Mouse (Mus musculus): ENCODE data around the gene Lcp2. TPM values are rescaled to one million over a fixed set of nuclear protein-coding genes. Genes with fewer than 3 reads are reported as not detected.

Lcp2 gene
- polyA plus RNA-seq, 1 experiment from 2014 or later = 4.2 TPM

GRCm38 (mm10) chr11:34073776-34074175, 27.1 kb downstream of the Lcp2 start:
- Histone ChIP-seq H3K27ac (ENCODE audit: low read length) (no peak overlapping the region), H3K4me3 (ENCODE audit: low read length) (no peak overlapping the region), H3K9ac (ENCODE audit: low read length) (no peak overlapping the region), H3K4me1 (replicated peaks; ENCODE audit: control insufficient read depth, insufficient read depth, low read length) (peaks cover 4% of the 10 kb centered on the region; the same call in 1 of the 2 replicates), H3K27me3 (ENCODE audit: control insufficient read depth, insufficient read depth, low read depth, low read length) (no peaks in the 10 kb centered on the region), H3K36me3 (ENCODE audit: control insufficient read depth, insufficient read depth, low read length) (no peaks in the 10 kb centered on the region), H3K4me2 (ENCODE audit: low read depth, low read length) (0 out of 2 replicates have a peak overlapping the region, but pooled peaks have one; percentile 21), H3K9me3 (ENCODE audit: control insufficient read depth, low read length) (no peaks in the 10 kb centered on the region)
- 12% methylated on average over 15 of the region's 15 CpGs for WGBS
- ATAC-seq (ENCODE audit: low read depth) = 0 out of 2 replicates have a peak, but pooled peaks have one; percentile 24

GRCm38 (mm10) chr11:34077870-34078269, 31.1 kb downstream of the Lcp2 start:
- no peaks in the 10 kb centered on the region; the same call in 1 of the 2 replicates for H3K4me1 ChIP-seq (replicated peaks; ENCODE audit: control insufficient read depth, insufficient read depth, low read length)
- ATAC-seq (ENCODE audit: low read depth) = no peak
- 60% methylated on average over 2 of the region's 2 CpGs for WGBS
- H3K27me3 ChIP-seq (ENCODE audit: control insufficient read depth, insufficient read depth, low read depth, low read length) = no peaks in the 10 kb centered on the region
- H3K9ac ChIP-seq (ENCODE audit: low read length) = no peak overlapping the region
- H3K27ac ChIP-seq (ENCODE audit: low read length) = no peak overlapping the region
- no peak overlapping the region for H3K4me2 ChIP-seq (ENCODE audit: low read depth, low read length)
- no peaks in the 10 kb centered on the region for H3K36me3 ChIP-seq (ENCODE audit: control insufficient read depth, insufficient read depth, low read length)
- no peak overlapping the region for H3K4me3 ChIP-seq (ENCODE audit: low read length)
- no peaks in the 10 kb centered on the region for H3K9me3 ChIP-seq (ENCODE audit: control insufficient read depth, low read length)

DNA sequence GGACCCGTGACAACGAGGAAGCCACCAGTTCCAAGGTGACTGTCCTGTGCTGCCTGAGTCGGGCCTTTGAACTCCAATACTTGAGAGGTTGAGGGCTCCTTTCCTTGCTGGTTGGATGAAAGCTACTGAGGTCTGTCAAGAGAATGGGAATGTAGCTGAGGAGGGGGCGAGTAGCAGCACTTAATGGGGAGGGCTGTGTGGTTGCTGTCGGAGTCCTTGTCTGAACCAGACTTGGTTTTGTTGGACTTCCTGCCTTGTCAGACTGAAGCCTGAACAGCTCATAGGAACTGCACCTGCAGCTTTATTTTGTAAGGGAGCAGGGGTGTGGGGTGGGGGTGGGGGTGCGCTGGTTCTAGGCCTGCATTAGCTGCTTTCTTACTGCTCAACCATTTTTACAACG, 31.9 kb downstream of the Lcp2 start:
- Histone ChIP-seq H3K4me2 (ENCODE audit: low read depth, low read length) (no peak overlapping the region), H3K9me3 (ENCODE audit: control insufficient read depth, low read length) (no peaks in the 10 kb centered on the region), H3K9ac (ENCODE audit: low read length) (no peak overlapping the region), H3K27ac (ENCODE audit: low read length) (no peak overlapping the region), H3K27me3 (ENCODE audit: control insufficient read depth, insufficient read depth, low read depth, low read length) (no peaks in the 10 kb centered on the region), H3K36me3 (ENCODE audit: control insufficient read depth, insufficient read depth, low read length) (no peaks in the 10 kb centered on the region), H3K4me1 (replicated peaks; ENCODE audit: control insufficient read depth, insufficient read depth, low read length) (no peaks in the 10 kb centered on the region; the same call in 1 of the 2 replicates), H3K4me3 (ENCODE audit: low read length) (no peak overlapping the region)
- ATAC-seq (ENCODE audit: low read depth) = no peak
- WGBS = 75% methylated on average over 7 of the region's 7 CpGs

DNA sequence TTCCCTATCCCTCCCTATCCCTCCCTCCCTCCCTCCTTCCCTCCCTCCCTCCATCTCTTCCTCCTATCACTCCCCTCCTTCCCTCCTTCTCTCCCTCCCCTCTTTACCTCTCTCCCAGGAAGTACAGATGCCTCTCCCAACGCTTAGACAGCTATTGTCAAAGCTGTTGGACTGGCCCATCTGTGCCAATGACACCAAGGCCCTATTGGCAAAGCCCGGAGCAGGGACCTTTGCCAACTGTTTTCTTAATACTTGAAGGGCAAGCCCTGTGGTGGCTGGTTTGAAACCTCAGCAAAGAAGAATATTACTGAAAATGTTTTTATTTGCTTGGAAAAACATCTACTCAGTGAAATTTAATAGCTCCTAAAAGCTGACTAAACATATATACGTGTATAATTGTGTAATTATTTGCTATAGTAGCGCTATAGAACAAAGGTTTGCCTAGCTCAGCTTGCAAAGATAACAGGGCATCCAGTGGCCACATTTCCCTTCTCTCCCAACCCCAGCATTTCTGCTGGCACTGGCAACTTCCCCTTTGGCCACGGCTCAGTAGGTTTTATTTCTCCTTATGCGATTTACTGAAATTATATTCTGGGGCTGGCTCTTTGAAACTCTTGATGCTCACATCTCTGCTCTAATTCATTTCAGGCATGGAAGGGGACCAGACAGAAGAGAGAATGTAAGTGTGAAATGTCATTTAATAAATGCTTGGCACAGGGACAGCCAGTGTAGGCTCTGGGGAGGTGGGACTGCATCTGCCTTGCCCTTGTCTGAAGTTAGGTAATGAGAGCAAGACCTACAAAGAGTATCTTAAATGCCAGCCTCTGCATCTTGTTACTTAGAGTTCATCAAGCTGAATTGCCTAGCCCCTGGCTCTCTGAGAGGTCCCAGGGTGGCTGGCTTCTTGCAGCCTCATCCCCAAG, 33.1 kb downstream of the Lcp2 start:
- WGBS = 54% methylated on average over 6 of the region's 6 CpGs
- H3K27me3 ChIP-seq (ENCODE audit: control insufficient read depth, insufficient read depth, low read depth, low read length) = no peaks in the 10 kb centered on the region
- H3K9me3 ChIP-seq (ENCODE audit: control insufficient read depth, low read length) = no peaks in the 10 kb centered on the region
- H3K27ac ChIP-seq (ENCODE audit: low read length) = no peak overlapping the region
- no peak for ATAC-seq (ENCODE audit: low read depth)
- no peak overlapping the region for H3K4me2 ChIP-seq (ENCODE audit: low read depth, low read length)
- H3K9ac ChIP-seq (ENCODE audit: low read length) = no peak overlapping the region
- H3K36me3 ChIP-seq (ENCODE audit: control insufficient read depth, insufficient read depth, low read length) = no peaks in the 10 kb centered on the region
- no peaks in the 10 kb centered on the region for H3K4me1 ChIP-seq (replicated peaks; ENCODE audit: control insufficient read depth, insufficient read depth, low read length)
- no peak overlapping the region for H3K4me3 ChIP-seq (ENCODE audit: low read length)

DNA sequence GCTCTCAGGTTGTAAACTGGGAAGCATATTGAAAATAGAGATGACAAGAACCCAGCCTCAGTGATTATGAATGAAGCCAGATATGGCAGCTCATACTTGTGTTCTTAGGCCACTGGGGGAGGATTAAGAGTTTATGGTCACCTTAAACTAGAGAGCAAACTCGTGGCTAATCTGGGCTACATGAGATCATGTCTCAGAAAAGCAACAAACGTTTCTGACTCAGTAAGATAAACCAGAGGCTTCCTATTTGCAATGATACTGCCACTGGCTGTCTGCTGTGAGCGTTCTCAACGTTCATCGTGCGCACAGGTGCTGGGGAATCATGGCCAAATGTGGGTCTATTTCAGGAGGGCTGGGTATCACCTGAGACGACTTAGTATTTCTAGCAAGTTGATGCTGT, 37.1 kb downstream of the Lcp2 start:
- Histone ChIP-seq H3K4me1 (replicated peaks; ENCODE audit: control insufficient read depth, insufficient read depth, low read length) (no peaks in the 10 kb centered on the region), H3K9me3 (ENCODE audit: control insufficient read depth, low read length) (no peaks in the 10 kb centered on the region), H3K27ac (ENCODE audit: low read length) (no peak overlapping the region), H3K9ac (ENCODE audit: low read length) (no peak overlapping the region), H3K27me3 (ENCODE audit: control insufficient read depth, insufficient read depth, low read depth, low read length) (no peaks in the 10 kb centered on the region), H3K4me3 (ENCODE audit: low read length) (no peak overlapping the region), H3K36me3 (ENCODE audit: control insufficient read depth, insufficient read depth, low read length) (no peaks in the 10 kb centered on the region), H3K4me2 (ENCODE audit: low read depth, low read length) (no peak overlapping the region)
- 70% methylated on average over 7 of the region's 7 CpGs for WGBS
- no peak for ATAC-seq (ENCODE audit: low read depth)

DNA sequence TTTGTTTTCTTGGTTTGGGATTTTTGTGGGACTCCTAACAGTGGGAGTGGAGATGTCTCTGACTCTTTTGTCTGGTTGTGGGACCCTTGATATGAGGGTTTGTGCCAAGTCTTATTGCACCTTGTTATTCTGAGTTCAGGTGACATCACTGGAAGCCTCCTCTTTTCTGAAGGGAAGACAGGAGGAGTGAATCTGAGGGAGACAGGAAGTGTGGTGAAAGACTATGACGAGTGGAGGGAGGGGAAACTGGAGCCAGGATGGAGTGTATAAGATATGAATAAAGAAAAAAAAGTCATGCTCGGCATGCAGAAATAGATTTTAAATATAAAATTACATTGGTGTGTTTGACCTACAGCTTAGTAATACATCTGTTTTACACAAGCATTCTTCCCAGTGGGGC, 37.9 kb downstream of the Lcp2 start:
- Histone ChIP-seq H3K27me3 (ENCODE audit: control insufficient read depth, insufficient read depth, low read depth, low read length) (no peaks in the 10 kb centered on the region), H3K4me3 (ENCODE audit: low read length) (no peak overlapping the region), H3K36me3 (ENCODE audit: control insufficient read depth, insufficient read depth, low read length) (no peaks in the 10 kb centered on the region), H3K27ac (ENCODE audit: low read length) (no peak overlapping the region), H3K9ac (ENCODE audit: low read length) (no peak overlapping the region), H3K4me2 (ENCODE audit: low read depth, low read length) (no peak overlapping the region), H3K4me1 (replicated peaks; ENCODE audit: control insufficient read depth, insufficient read depth, low read length) (no peaks in the 10 kb centered on the region), H3K9me3 (ENCODE audit: control insufficient read depth, low read length) (no peaks in the 10 kb centered on the region)
- 33% methylated on average over 2 of the region's 2 CpGs for WGBS
- ATAC-seq (ENCODE audit: low read depth) = no peak

DNA sequence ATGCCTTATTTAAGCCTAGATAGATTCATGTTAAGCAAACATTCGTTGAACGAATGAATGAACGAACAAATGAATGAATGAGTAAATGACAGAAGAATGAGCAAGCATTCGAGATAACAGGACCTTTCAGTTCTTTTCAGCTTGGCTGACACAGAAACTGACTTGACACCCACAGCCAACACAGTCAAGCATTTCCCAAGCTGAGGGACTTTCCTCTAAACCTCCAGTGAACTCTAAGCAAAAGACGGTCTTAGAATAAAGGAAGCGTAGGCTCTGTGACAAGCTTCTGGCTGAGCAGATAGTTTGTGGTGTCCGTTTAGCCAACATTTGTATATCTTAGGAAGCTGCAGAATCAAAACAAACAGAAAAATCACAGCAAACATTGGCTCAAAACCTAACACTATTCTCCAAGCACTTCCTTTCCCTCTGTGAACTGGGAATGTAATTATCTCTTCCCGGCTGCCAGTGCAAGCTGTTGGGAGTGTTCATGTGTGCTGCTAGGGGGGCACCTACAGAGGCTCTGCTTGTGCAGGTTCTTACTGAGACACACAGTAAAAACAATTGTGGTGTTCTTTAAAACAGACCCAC, 39.5 kb downstream of the Lcp2 start:
- Histone ChIP-seq H3K4me3 (ENCODE audit: low read length) (no peak overlapping the region), H3K4me1 (replicated peaks; ENCODE audit: control insufficient read depth, insufficient read depth, low read length) (no peaks in the 10 kb centered on the region), H3K27me3 (ENCODE audit: control insufficient read depth, insufficient read depth, low read depth, low read length) (no peaks in the 10 kb centered on the region), H3K4me2 (ENCODE audit: low read depth, low read length) (no peak overlapping the region), H3K27ac (ENCODE audit: low read length) (no peak overlapping the region), H3K9me3 (ENCODE audit: control insufficient read depth, low read length) (no peaks in the 10 kb centered on the region), H3K36me3 (ENCODE audit: control insufficient read depth, insufficient read depth, low read length) (no peaks in the 10 kb centered on the region), H3K9ac (ENCODE audit: low read length) (no peak overlapping the region)
- 58% methylated on average over 8 of the region's 8 CpGs for WGBS
- no peak for ATAC-seq (ENCODE audit: low read depth)

DNA sequence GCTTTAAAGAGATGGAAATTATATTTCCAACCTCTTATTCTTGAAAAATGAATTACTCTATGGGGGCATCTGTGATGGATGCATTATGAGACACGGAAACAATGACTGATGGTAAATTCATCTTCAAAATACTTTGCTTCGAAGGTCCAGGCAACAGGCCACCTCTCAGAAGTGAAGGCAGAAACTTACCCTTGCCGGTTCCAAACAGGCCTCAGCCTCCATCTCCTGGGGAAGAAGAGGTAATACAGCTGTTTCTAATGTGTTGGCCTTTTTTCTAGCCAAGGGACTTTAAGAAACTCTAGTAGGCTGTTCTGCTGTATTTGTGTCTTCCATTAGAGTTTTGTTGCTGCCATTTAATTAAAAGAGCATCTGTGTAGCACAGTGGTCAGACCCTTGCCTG, 40.3 kb downstream of the Lcp2 start:
- Histone ChIP-seq H3K36me3 (ENCODE audit: control insufficient read depth, insufficient read depth, low read length) (no peaks in the 10 kb centered on the region), H3K4me2 (ENCODE audit: low read depth, low read length) (no peak overlapping the region), H3K27ac (ENCODE audit: low read length) (no peak overlapping the region), H3K9me3 (ENCODE audit: control insufficient read depth, low read length) (no peaks in the 10 kb centered on the region), H3K4me1 (replicated peaks; ENCODE audit: control insufficient read depth, insufficient read depth, low read length) (no peaks in the 10 kb centered on the region), H3K4me3 (ENCODE audit: low read length) (no peak overlapping the region), H3K9ac (ENCODE audit: low read length) (no peak overlapping the region), H3K27me3 (ENCODE audit: control insufficient read depth, insufficient read depth, low read depth, low read length) (no peaks in the 10 kb centered on the region)
- no peak for ATAC-seq (ENCODE audit: low read depth)
- 59% methylated on average over 3 of the region's 3 CpGs for WGBS

DNA sequence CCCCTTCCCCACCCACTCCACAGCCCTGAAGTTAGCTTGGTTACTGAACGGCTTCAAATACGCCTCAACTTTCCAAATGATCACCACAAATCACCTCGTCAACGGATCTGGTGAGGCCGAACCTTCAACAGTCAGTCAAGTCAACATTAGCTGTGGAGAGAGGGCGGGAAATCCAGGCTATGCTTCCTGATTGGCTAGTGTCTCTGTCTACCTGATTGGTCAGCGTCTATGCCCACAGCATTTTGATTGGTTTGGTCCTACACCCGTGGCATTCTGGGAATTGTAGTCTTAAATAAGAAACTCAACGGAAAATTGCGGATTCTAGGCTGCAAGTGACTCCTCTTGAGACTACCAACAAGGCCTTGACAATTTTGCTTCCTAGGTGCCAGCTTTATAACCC, 51.7 kb downstream of the Lcp2 start, which contains the start of gene 4930469K13Rik:
4930469K13Rik (minus strand) TSS at position 133 of the 400 bp plus-strand sequence.
- 79% methylated on average over 10 of the region's 10 CpGs for WGBS
- H3K9ac ChIP-seq (ENCODE audit: low read length) = no peak within 1 kb of the TSS
- no peak within 1 kb of the TSS for H3K4me2 ChIP-seq (ENCODE audit: low read depth, low read length)
- no peaks in the 10 kb centered on the region for H3K36me3 ChIP-seq (ENCODE audit: control insufficient read depth, insufficient read depth, low read length)
- no peaks in the 10 kb centered on the region for H3K27me3 ChIP-seq (ENCODE audit: control insufficient read depth, insufficient read depth, low read depth, low read length)
- ATAC-seq (ENCODE audit: low read depth) = no peak; the same call in 1 of the 2 replicates
- no peak within 1 kb of the TSS for H3K27ac ChIP-seq (ENCODE audit: low read length)
- H3K9me3 ChIP-seq (ENCODE audit: control insufficient read depth, low read length) = no peaks in the 10 kb centered on the region
- no peaks in the 10 kb centered on the region for H3K4me1 ChIP-seq (replicated peaks; ENCODE audit: control insufficient read depth, insufficient read depth, low read length)
- no peak within 1 kb of the TSS for H3K4me3 ChIP-seq (ENCODE audit: low read length)

Data from lung, embryonic 16.5 days (tissue).